8 mouse cellular contexts compared by ENCODE assay signal in genomic region chr9:44604290-44604778, GRCm38 (mm10). TPM values are rescaled to one million over a fixed set of nuclear protein-coding genes. Genes with fewer than 3 reads are reported as not detected.
A peak's percentile ranks its signal among the peaks of the same experiment; 100 is the strongest.
DNase-seq lines count a peak whose midpoint lies in the region; ATAC-seq and TF ChIP-seq lines count a peak whose summit lies in the region.

No protein-coding gene starts in this region.

- H3K27me3 ChIP-seq in hindbrain, postnatal 0 days (ENCODE audit: insufficient read depth, low read length), result no peaks in the 10 kb centered on the region

- peak overlapping the region; percentile 100 for H3K9ac ChIP-seq in hindbrain, postnatal 0 days (replicated peaks; ENCODE audit: low read length)

- 0% methylated on average over 39 of the region's 65 CpGs for WGBS in hindbrain, postnatal 0 days

- no peaks in the 10 kb centered on the region for H3K9me3 ChIP-seq in hindbrain, postnatal 0 days (ENCODE audit: low read length)

- peak; percentile 88 for ATAC-seq in hindbrain, postnatal 0 days
- peak; percentile 73 for ATAC-seq in megakaryocyte, adult 5-6 weeks (ENCODE audit: poor library complexity, severe bottlenecking)

- peak overlapping the region; percentile 100 for H3K27ac ChIP-seq in gastrocnemius, adult 2 months
- peak overlapping the region; percentile 100 for H3K27ac ChIP-seq in hindbrain, postnatal 0 days

- DNase-seq in ZHBTc4 (ENCODE audit: low read depth, low spot score), result peak; percentile 81
- DNase-seq in cerebellum, postnatal 4 days (ENCODE audit: low spot score in 2 of 2), result peak; percentile 67 to 82
- DNase-seq in gastrocnemius, adult 2 months, result peak; percentile 88
- peak; percentile 88 for DNase-seq in hindbrain, postnatal 0 days (ENCODE audit: low spot score)
- DNase-seq in left cerebral cortex, adult 8-10 months (ENCODE audit: low spot score in 2 of 2), result peak; percentile 68 to 73
- DNase-seq in right cerebral cortex, adult 2 months (ENCODE audit: low spot score in 2 of 2), result peak; percentile 79 to 80
- DNase-seq in urinary bladder, postnatal 25 days (ENCODE audit: low spot score), result peak; percentile 69

- H3K4me3 ChIP-seq in gastrocnemius, adult 2 months, result peak overlapping the region; percentile 100
- peak overlapping the region; percentile 94 for H3K4me3 ChIP-seq in hindbrain, postnatal 0 days (ENCODE audit: low read length)

- H3K4me2 ChIP-seq in hindbrain, postnatal 0 days (ENCODE audit: low read depth, low read length), result peak overlapping the region; percentile 90

- no peaks in the 10 kb centered on the region for H3K36me3 ChIP-seq in hindbrain, postnatal 0 days (ENCODE audit: insufficient read depth, low read length)

- H3K4me1 ChIP-seq in hindbrain, postnatal 0 days (ENCODE audit: insufficient read depth, low read length), result 0 out of 2 replicates have a peak, but pooled peaks cover 6% of the 10 kb centered on the region

- intact Hi-C loops in gastrocnemius, adult 2 months (cut with DNase I), result loop anchor here (2.0 kb wide), 1 partner anchor 94 kb away; no protein-coding TSS in a partner anchor

- peak; percentile 24 for TF ChIP-seq CTCF in gastrocnemius, adult 2 months (IDR thresholded peaks at IDR 0.05)
- TF ChIP-seq CTCF in hindbrain, postnatal 0 days (IDR thresholded peaks at IDR 0.05; ENCODE audit: low read depth), result no peak

RNA-seq across cellular contexts. Expression of gene Ddx6, which starts 0.4 kb away (rescaled TPM):
- 10 to 100 TPM; 68.8 to 74.4 TPM for total RNA-seq in gastrocnemius, adult 2 months (2021)
- total RNA-seq in hindbrain, postnatal 0 days (2014; rRNA removed), result 52.9 and 56.2 TPM in 2 replicates
- 22.3 and 22.7 TPM in 2 replicates for polyA plus RNA-seq in hindbrain, postnatal 0 days (2015; fragmentation: Nextera tagmentation; extraction: Ambion mirVana)
- total RNA-seq in left cerebral cortex, adult 8-10 months (2022), result 100 to 1,000 TPM; 137 to 157 (median 145) TPM
- total RNA-seq in megakaryocyte, adult 5-6 weeks (2015), result 57.1 and 60.2 TPM in 2 replicates
- 71.2 and 88.8 TPM in 2 replicates for total RNA-seq in megakaryocyte, adult 5-6 weeks (2017)

RNA-seq across cellular contexts. Expression of gene Cxcr5, which starts 42.7 kb away (rescaled TPM):
- total RNA-seq in gastrocnemius, adult 2 months (2021), result not detected
- total RNA-seq in hindbrain, postnatal 0 days (2014; rRNA removed), result not detected in 2 replicates
- not detected in 2 replicates for polyA plus RNA-seq in hindbrain, postnatal 0 days (2015; fragmentation: Nextera tagmentation; extraction: Ambion mirVana)
- total RNA-seq in left cerebral cortex, adult 8-10 months (2022), result not detected
- not detected in 2 replicates for total RNA-seq in megakaryocyte, adult 5-6 weeks (2015)
- not detected in 2 replicates for total RNA-seq in megakaryocyte, adult 5-6 weeks (2017)

Comparison
In these comparisons a context has a peak if more than half of its experiments do, and no peak if none do; other contexts are left out.
1. Peak in every context shown above with its lines: DNase-seq, ATAC-seq, H3K4me3 ChIP-seq and H3K27ac ChIP-seq.